Mouse (Mus musculus): ENCODE measurements around the gene Stat5a. TPM values are rescaled to one million over a fixed set of nuclear protein-coding genes. Genes with fewer than 3 reads are reported as not detected.

The Stat5a gene
- polyA plus RNA-seq, 1 experiment from 2014 or later = 1.4 TPM

DNA sequence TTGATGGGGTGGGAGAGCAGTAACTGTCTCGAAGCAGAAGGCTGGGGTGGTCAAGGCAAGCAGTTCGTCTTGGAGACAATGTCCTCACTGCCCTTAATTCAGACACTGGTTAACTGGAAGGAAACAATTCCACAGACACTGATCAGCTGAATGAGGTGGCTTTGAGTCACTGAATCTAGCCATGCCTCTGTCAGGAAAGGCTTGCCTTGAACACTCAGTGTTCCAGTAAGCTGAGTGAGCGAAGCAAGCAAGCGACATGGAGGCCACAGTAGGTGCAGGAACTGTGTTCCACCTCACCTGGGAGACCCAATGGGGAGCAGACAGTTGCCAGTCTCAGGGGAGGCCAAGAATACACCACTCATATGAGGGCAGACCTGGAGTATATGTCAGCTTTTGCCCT lies 28.1 kb downstream of the Stat5a start:
- no peak overlapping the region for H3K27ac ChIP-seq (ENCODE audit: low read depth, low read length)
- 92% methylated on average over 4 of the region's 4 CpGs for WGBS
- H3K27me3 ChIP-seq (ENCODE audit: control insufficient read depth, insufficient read depth, low read length) = no peaks in the 10 kb centered on the region
- ATAC-seq (ENCODE audit: low FRiP score) (no peak), DNase-seq (ENCODE audit: low spot score, missing footprints) (no peak)
- H3K9me3 ChIP-seq (ENCODE audit: control insufficient read depth, low read length) = no peaks in the 10 kb centered on the region
- H3K4me2 ChIP-seq = no peak overlapping the region
- no peak overlapping the region for H3K9ac ChIP-seq (ENCODE audit: low read length)
- no peak overlapping the region for H3K4me3 ChIP-seq (ENCODE audit: low read depth, low read length)
- H3K36me3 ChIP-seq (ENCODE audit: control insufficient read depth, insufficient read depth, low read length) = no peaks in the 10 kb centered on the region
- no peaks in the 10 kb centered on the region for H3K4me1 ChIP-seq (ENCODE audit: control insufficient read depth, insufficient read depth, low read length)

DNA sequence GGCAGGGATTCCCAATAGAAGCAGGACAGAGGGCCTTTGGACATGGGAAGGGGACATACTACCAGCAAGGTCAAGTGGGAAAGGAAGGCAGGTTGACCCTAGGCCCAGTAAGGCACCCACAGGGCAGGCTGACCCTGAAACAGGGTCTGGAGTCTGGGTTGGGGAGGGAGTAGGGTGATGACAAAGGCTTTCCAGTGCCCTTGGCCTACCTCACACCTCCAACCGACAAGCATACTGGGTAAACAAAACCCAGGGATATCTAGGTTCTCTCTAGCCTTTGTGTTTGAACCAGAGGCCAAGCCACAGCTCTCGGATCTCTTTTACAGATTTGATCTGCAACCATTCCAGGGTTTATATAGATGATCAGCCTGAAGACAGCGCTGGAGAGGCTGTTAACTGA lies 28.6 kb downstream of the Stat5a start:
- H3K9ac ChIP-seq (ENCODE audit: low read length) = no peak overlapping the region
- DNase-seq (ENCODE audit: low spot score, missing footprints) = no peak

DNA sequence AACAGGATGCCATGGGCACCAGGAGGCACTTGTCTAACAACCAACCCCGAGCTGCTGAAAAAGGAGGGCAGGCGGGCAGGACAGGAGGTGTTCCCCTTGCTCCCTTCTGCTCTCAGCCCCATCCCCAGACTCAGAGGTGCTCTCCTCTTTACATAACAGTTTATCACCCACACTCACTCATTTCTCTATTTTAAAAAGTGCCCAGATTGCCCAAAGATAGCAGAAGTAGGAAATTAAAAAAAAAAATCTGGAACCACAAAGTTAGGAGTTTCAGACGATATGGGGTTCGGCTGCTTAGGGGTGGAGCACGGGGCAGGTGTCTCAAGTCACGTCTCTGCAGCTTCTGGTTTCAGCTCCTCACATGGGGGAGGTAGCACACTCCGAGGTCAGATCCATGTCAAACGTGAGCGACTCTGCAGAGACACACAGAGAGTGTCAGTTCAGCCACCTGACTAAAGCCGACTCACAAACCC lies 29.2 kb downstream of the Stat5a start:
- H3K27me3 ChIP-seq (ENCODE audit: control insufficient read depth, insufficient read depth, low read length) = no peaks in the 10 kb centered on the region
- H3K4me3 ChIP-seq (ENCODE audit: low read depth, low read length) = no peak overlapping the region
- no peaks in the 10 kb centered on the region for H3K9me3 ChIP-seq (ENCODE audit: control insufficient read depth, low read length)
- H3K36me3 ChIP-seq (ENCODE audit: control insufficient read depth, insufficient read depth, low read length) = no peaks in the 10 kb centered on the region
- H3K4me1 ChIP-seq (ENCODE audit: control insufficient read depth, insufficient read depth, low read length) = no peaks in the 10 kb centered on the region
- whole genome bisulfite sequencing = 74% methylated on average over 10 of the region's 10 CpGs
- DNase-seq (ENCODE audit: low spot score, missing footprints) (no peak), ATAC-seq (ENCODE audit: low FRiP score) (no peak)
- no peak overlapping the region for H3K9ac ChIP-seq (ENCODE audit: low read length)
- H3K4me2 ChIP-seq = no peak overlapping the region
- H3K27ac ChIP-seq (ENCODE audit: low read depth, low read length) = no peak overlapping the region

More for the DNA sequence above, 28.6 kb downstream of the Stat5a start:
- Histone ChIP-seq H3K27me3 (ENCODE audit: control insufficient read depth, insufficient read depth, low read length) (no peaks in the 10 kb centered on the region), H3K4me3 (ENCODE audit: low read depth, low read length) (no peak overlapping the region), H3K4me2 (no peak overlapping the region), H3K4me1 (ENCODE audit: control insufficient read depth, insufficient read depth, low read length) (no peaks in the 10 kb centered on the region), H3K9me3 (ENCODE audit: control insufficient read depth, low read length) (no peaks in the 10 kb centered on the region), H3K36me3 (ENCODE audit: control insufficient read depth, insufficient read depth, low read length) (no peaks in the 10 kb centered on the region), H3K27ac (ENCODE audit: low read depth, low read length) (no peak overlapping the region)
- WGBS = 80% methylated on average over 3 of the region's 3 CpGs
- no peak for ATAC-seq (ENCODE audit: low FRiP score)

DNA sequence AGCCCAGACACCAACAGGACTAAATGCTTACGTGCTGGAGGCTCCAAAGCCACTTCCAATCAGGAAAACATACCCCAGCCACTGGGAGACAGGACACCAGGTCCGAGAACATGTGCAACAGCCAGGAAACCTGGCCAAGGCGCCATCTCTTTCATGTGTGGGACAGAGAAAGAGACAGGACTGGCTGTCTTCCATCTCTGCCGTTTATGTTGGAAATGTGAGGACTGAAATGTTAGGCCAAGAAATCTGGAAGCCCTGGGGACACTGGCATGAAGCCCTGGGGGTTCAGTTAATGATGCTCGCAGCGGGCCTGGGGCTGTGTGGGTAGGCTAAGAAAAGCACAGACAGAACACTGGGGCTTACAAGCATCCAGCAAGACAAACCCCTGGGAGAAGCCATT lies 31.3 kb downstream of the Stat5a start:
- H3K4me3 ChIP-seq (ENCODE audit: low read depth, low read length) = no peak overlapping the region
- H3K4me2 ChIP-seq = no peak overlapping the region
- H3K9ac ChIP-seq (ENCODE audit: low read length) = no peak overlapping the region
- H3K9me3 ChIP-seq (ENCODE audit: control insufficient read depth, low read length) = no peaks in the 10 kb centered on the region
- no peaks in the 10 kb centered on the region for H3K36me3 ChIP-seq (ENCODE audit: control insufficient read depth, insufficient read depth, low read length)
- no peak overlapping the region for H3K27ac ChIP-seq (ENCODE audit: low read depth, low read length)
- ATAC-seq (ENCODE audit: low FRiP score) (no peak), DNase-seq (ENCODE audit: low spot score, missing footprints) (no peak)
- no peaks in the 10 kb centered on the region for H3K4me1 ChIP-seq (ENCODE audit: control insufficient read depth, insufficient read depth, low read length)
- 88% methylated on average over 6 of the region's 6 CpGs for WGBS
- H3K27me3 ChIP-seq (ENCODE audit: control insufficient read depth, insufficient read depth, low read length) = no peaks in the 10 kb centered on the region

DNA sequence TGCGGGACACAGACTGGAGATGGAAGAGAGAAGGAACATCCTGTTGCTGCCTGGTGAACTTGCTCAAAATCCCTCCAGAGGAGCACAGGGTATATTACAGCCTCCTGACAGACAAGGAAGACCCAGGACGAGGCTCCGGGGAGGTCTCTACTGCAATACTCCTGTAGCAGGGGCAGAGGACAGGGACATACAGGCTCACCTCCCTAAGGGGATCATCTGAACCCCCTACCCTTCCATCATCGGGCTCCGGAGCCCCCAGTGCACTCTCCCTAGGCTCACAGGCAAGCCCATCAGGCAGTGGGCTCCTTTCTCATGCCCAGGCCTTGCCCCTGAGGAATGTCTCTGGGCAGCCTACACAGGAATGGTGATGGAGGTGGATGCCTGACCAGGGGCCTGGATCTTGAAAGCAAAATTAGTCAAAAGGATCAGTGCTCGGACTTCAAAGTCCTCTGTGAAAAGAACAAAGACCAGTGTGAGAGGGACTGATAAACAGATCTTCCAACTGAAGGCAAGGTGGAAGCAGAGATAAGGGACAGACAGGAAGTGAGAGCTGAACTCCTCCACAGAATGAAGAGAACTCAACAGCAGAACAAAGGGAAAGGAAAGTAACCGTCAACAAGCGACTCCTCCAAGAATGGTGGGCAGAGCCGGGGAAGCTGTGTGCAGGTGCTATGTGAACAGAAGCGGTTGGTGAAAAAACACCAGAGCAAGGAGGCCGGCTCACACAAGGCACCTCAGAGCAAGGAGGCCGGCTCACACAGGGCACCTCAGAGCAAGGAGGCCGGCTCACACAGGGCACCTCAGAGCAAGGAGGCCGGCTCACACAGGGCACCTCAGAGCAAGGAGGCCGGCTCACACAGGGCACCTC lies 32.3 kb downstream of the Stat5a start:
- no peak overlapping the region for H3K4me2 ChIP-seq
- no peaks in the 10 kb centered on the region for H3K27me3 ChIP-seq (ENCODE audit: control insufficient read depth, insufficient read depth, low read length)
- no peak overlapping the region for H3K9ac ChIP-seq (ENCODE audit: low read length)
- DNase-seq (ENCODE audit: low spot score, missing footprints) (no peak), ATAC-seq (ENCODE audit: low FRiP score) (no peak)
- no peak overlapping the region; the same call in 1 of the 2 replicates for H3K27ac ChIP-seq (ENCODE audit: low read depth, low read length)
- no peaks in the 10 kb centered on the region for H3K36me3 ChIP-seq (ENCODE audit: control insufficient read depth, insufficient read depth, low read length)
- H3K9me3 ChIP-seq (ENCODE audit: control insufficient read depth, low read length) = no peaks in the 10 kb centered on the region
- no peaks in the 10 kb centered on the region for H3K4me1 ChIP-seq (ENCODE audit: control insufficient read depth, insufficient read depth, low read length)
- no peak overlapping the region for H3K4me3 ChIP-seq (ENCODE audit: low read depth, low read length)
- WGBS = 70% methylated on average over 15 of the region's 15 CpGs

DNA sequence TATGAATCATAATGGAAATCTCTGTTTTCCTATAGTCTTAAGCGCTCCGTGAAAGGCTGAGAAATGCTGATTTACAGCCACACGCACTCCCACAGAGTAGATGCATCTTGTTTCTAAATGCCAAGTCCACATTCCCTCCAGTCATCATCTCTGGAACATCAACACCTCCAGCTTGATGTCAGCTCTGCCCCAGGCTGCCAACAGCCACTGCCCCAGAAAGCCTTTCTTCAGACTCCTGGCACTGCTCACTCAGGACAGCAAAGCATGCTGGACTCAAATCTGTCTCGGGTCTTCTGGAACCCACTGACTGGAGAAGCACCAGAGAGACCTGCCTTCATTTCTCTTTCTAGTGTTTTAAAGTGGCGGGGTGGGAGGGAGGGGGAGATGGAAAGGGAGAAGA lies 33.3 kb downstream of the Stat5a start:
- ATAC-seq (ENCODE audit: low FRiP score) = no peak

DNA sequence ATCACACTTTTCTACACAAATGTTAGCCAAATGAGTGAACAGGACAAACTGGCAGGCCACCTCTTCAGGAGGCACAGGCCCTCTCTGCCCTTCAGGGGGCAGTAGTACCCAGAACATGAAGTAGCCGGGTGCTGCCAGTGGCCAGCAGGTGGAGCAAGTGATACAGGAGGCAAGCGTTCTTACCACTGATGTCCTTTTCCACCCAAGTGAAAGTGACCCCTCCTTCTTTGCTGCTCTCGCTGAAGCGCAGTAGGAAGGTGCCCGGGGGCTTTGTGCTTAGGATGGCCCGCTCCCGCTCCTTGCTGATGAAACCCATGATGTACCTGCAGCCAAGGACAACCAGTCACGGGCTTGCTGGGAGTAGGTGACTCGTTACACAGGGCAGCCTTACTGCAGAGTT lies 34.3 kb downstream of the Stat5a start:
- H3K4me2 ChIP-seq = no peak overlapping the region
- 14% methylated on average over 9 of the region's 9 CpGs for WGBS
- no peaks in the 10 kb centered on the region for H3K27me3 ChIP-seq (ENCODE audit: control insufficient read depth, insufficient read depth, low read length)
- peak; percentile 95 for DNase-seq (ENCODE audit: low spot score, missing footprints)
- H3K4me1 ChIP-seq (ENCODE audit: control insufficient read depth, insufficient read depth, low read length) = peaks cover 2% of the 10 kb centered on the region; the same call in 1 of the 2 replicates
- H3K36me3 ChIP-seq (ENCODE audit: control insufficient read depth, insufficient read depth, low read length) = no peaks in the 10 kb centered on the region
- H3K9ac ChIP-seq (ENCODE audit: low read length) = no peak overlapping the region
- ATAC-seq (ENCODE audit: low FRiP score) = 0 out of 2 replicates have a peak, but pooled peaks have one; percentile 30
- no peak overlapping the region for H3K4me3 ChIP-seq (ENCODE audit: low read depth, low read length)
- no peaks in the 10 kb centered on the region for H3K9me3 ChIP-seq (ENCODE audit: control insufficient read depth, low read length)
- H3K27ac ChIP-seq (ENCODE audit: low read depth, low read length) = no peak overlapping the region

More for the DNA sequence above, 33.3 kb downstream of the Stat5a start:
- WGBS = 88% methylated on average over 5 of the region's 5 CpGs
- Histone ChIP-seq H3K27ac (ENCODE audit: low read depth, low read length) (no peak overlapping the region), H3K4me2 (no peak overlapping the region), H3K9me3 (ENCODE audit: control insufficient read depth, low read length) (no peaks in the 10 kb centered on the region), H3K4me3 (ENCODE audit: low read depth, low read length) (no peak overlapping the region), H3K27me3 (ENCODE audit: control insufficient read depth, insufficient read depth, low read length) (no peaks in the 10 kb centered on the region), H3K9ac (ENCODE audit: low read length) (no peak overlapping the region), H3K36me3 (ENCODE audit: control insufficient read depth, insufficient read depth, low read length) (no peaks in the 10 kb centered on the region), H3K4me1 (ENCODE audit: control insufficient read depth, insufficient read depth, low read length) (no peaks in the 10 kb centered on the region)
- no peak for DNase-seq (ENCODE audit: low spot score, missing footprints)

DNA sequence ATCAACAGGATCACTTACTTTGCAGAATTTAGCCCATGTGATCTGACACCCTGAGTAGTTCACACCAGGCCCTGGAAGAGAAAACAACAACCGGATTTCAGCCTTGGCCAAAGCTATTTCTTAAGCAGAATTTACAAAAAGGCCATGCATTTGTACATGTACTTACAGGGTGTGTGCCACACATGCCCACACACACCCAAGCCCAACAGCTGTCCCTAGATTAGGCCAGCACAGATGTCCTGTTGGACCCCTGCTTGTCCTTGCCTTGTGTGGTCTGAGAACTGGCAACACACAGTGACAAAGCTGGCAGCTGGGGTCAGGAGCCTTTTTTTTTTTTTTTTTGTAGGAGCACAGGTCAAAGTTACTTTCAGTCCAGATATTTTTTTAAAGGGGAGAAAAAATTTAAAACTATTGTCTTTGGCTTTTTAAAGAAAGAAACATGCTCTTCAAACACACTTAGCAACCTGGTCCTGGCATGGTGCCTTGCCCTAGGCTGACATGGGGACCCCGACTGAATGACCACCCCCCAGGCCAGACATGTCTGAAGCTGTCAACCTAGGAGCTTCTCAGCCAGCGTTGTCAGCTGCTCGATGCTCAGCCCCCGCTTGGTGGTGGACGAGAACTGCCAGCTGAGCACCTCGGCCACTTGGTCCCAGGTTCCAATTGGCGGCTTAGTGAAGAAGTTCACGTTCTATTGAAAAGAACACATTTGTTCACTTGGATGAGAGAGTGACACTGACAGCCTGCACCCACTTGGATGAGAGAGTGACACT lies 35.2 kb downstream of the Stat5a start:
- Histone ChIP-seq H3K4me2 (no peak overlapping the region), H3K4me3 (ENCODE audit: low read depth, low read length) (no peak overlapping the region), H3K27me3 (ENCODE audit: control insufficient read depth, insufficient read depth, low read length) (no peaks in the 10 kb centered on the region), H3K9ac (ENCODE audit: low read length) (no peak overlapping the region), H3K27ac (ENCODE audit: low read depth, low read length) (no peak overlapping the region), H3K9me3 (ENCODE audit: control insufficient read depth, low read length) (no peaks in the 10 kb centered on the region), H3K36me3 (ENCODE audit: control insufficient read depth, insufficient read depth, low read length) (no peaks in the 10 kb centered on the region), H3K4me1 (ENCODE audit: control insufficient read depth, insufficient read depth, low read length) (peaks cover 7% of the 10 kb centered on the region; the same call in 1 of the 2 replicates)
- DNase-seq (ENCODE audit: low spot score, missing footprints) (no peak), ATAC-seq (ENCODE audit: low FRiP score) (no peak)
- WGBS = 75% methylated on average over 9 of the region's 9 CpGs

DNA sequence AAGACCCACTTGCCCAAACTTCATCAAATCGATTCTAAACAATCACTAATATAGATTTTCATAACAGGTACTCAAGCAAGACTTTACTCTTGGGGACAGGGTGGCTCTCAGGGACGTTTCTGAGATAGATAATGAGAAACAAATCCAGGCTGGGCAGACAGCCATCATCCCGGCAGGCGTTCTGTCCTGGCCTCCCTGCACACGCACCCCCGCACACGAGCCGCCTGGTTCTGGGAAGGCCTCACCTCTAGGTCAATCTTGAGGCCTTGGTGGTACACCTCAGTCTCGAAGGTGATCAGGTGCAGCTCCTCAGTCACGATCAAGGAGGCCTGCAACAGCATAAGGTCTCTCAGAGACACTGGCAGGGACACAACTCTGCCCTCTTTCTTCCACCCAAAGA lies 36.9 kb downstream of the Stat5a start:
- no peak for ATAC-seq (ENCODE audit: low FRiP score)
- 85% methylated on average over 10 of the region's 10 CpGs for WGBS

More for the DNA sequence above, 36.9 kb downstream of the Stat5a start:
- Histone ChIP-seq H3K36me3 (ENCODE audit: control insufficient read depth, insufficient read depth, low read length) (no peaks in the 10 kb centered on the region), H3K9me3 (ENCODE audit: control insufficient read depth, low read length) (no peaks in the 10 kb centered on the region), H3K4me1 (ENCODE audit: control insufficient read depth, insufficient read depth, low read length) (peaks cover 7% of the 10 kb centered on the region; the same call in 1 of the 2 replicates), H3K27ac (ENCODE audit: low read depth, low read length) (no peak overlapping the region), H3K27me3 (ENCODE audit: control insufficient read depth, insufficient read depth, low read length) (no peaks in the 10 kb centered on the region), H3K9ac (ENCODE audit: low read length) (no peak overlapping the region), H3K4me2 (no peak overlapping the region), H3K4me3 (ENCODE audit: low read depth, low read length) (no peak overlapping the region)
- DNase-seq (ENCODE audit: low spot score, missing footprints) = no peak

All from midbrain, embryonic 11.5 days (tissue).